Mouse (Mus musculus) heart, postnatal 14 days (tissue): ENCODE measurements at regions not wholly inside any gene's neighbourhood (a gene's known extent, or its start where the extent isn't known, plus 50 kb on each side); places are given as distances from the start of the nearest gene placed in this dataset.
A peak's percentile ranks its signal among the peaks of the same experiment; 100 is the strongest.

Source experiments
- DNase-seq, 2 experiments: peaks; one replicate each; pipeline ENCODE4 v3.0.0; 2021 to 2022
- intact Hi-C: fragments of 180-260 bp; cut with DNase I; formaldehyde crosslinking; loops from one replicate; pipeline ENCODE4 v1.15.1; 2025

DNA sequence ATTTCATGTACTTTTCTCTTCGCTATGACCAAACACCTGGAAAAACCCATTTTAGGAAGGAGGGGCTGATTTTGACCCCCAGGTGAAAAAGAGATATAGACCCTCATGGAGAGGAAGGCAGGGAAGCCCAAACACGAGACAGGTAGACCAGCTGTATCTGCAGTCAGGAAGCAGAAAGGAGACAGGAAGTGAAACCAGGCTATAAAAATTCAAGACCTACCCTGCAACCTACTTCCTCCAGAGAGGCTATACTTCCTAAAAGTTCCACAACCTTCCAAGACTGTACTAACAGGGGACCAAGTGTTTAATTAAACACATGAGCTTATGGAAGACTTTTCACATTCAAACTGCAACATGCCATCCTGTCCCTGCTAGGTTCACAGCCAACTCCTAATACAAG lies 180.9 kb downstream of the Tm2d1 start:
- DNase-seq, result no peak
- intact Hi-C loops, result loop anchor here (5.0 kb wide), 2 partner anchors 120 to 450 kb away; no protein-coding TSS in a partner anchor

DNA sequence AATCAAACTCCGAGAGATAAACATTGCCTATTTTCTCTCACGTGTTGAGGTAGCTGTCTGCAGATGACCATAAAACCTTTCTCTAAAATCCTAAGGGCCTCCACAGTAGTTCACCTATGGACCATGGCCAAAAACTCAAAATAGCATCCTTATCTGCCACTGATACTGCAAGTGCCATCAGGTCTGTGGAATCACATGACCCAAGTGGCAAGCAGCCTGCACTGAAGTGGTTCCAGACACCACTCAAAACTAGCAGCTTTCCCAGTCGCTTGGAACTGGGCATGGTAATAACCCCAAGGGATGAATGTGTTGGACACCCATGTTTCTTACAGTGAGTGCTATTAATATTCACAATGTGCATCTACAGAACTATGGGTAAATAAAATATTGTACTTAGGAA lies 182.0 kb downstream of the Tm2d1 start:
- intact Hi-C loops, result loop anchor here (5.0 kb wide), 2 partner anchors 121 to 449 kb away; no protein-coding TSS in a partner anchor
- DNase-seq, result peak; percentile 71 to 87

DNA sequence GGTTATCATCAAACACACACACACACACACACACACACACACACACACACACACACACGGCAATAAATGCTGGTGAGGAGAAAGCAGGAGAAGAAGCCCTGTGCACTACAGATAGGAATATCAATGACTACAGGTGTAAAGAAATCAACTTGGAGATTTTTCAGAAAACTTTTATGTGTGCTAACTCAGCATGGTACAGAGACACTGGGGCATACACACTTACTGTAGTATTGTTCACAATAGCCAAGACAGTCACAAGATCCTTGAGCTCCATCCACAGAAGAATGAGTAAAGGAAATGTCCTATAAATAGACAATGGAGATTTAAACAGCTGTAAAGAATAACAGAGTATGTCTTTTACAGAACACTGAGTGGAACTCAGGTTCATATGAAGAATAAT lies 182.4 kb downstream of the Tm2d1 start:
- intact Hi-C loops, result loop anchor here (5.0 kb wide), 2 partner anchors 122 to 448 kb away; no protein-coding TSS in a partner anchor
- DNase-seq, result no peak

DNA sequence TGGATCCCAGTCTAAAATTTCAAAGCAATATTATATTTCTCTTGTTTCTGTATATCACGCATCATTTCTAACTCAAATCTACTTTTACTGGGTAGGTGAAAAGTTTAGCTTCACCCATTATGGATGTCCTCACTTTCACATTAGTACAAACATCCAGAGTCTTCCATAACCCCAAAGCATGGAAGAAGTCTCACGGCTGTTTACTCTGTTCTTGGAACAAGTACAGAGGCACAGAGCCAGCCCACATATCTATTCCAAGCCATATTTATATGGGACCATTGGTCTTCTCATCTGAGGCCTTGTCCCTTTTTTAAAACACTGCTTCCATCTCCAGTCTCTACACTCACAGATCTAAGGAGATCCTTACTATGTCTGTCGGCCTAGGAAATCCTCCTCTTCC lies 192.8 kb downstream of the Tm2d1 start:
- intact Hi-C loops, result no loop called here

DNA sequence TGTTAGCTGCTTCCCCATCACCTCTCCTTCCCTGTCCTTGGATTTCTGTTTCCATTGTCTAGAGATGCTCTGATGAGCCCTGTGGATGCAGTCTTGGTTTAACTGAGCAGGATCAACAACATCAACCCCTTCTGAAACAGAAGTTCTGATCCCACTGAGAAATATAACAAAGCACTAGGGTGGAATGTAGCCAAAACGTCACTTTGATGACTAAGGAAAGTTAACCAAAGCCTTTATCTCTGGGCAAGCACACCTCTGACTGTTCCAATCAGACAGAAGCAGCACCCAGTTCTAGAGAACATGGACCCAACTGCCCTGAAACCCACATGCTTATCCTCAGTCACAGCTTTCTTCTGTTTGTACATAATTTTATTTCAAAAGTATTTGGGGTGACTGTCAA lies 193.2 kb downstream of the Tm2d1 start:
- no peak for DNase-seq
- intact Hi-C loops, result no loop called here

More for the DNA sequence above, 192.8 kb downstream of the Tm2d1 start:
- DNase-seq, result no peak

DNA sequence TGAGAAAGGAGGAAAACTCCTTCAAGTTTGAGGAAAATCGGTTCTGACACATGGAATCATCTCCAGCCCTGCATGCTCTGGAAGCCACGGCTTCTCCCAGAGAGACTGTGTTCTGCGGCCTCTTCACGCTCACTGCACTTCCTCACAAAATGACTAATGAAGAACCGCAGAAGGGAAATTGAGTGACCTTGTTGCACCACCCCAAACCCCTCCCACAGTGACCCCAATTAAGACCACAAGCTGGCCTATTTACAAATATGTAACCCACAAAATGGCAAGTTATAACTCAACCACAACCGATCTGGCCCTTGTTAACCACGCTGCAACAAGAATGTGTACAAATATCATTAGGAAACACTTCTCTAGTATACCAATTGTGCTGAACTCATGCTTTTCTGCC lies 194.2 kb downstream of the Tm2d1 start:
- intact Hi-C loops, result no loop called here
- DNase-seq, result no peak

DNA sequence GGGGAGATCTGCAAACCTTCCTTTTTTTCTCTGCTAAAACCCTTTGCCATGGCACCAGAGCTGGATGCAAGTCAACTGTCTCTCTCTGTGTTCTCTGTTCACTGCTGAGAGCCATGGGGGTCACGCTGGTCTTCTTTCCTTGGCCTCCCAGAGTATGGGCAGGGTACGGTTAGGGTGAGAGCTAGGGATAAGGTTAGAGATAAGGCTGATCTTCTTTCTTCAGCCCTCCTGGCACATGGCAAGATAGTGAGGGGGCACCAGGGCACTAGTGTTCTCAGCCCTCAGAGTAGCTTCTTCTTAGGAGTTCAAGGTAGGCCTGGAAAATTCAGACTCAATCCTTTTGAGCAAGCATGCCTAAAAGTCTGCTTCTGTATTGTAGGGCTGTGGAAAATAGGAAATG lies 196.1 kb downstream of the Tm2d1 start:
- DNase-seq, result no peak
- intact Hi-C loops, result no loop called here

DNA sequence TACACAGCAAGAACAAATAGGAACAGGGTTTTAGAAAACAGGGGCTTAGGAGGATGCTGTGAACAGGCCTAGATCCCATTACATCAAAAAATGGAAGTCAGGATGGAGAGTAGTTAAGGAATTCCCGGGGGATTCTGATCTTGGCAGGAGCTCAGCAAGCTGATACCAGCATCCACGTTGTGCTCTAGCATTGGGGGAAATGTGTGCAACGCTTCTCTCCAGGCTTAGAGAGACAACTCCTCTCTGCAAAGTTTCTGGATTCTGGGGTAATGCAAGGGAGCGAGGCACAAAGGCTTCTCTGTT lies 201.1 kb downstream of the Tm2d1 start:
- intact Hi-C loops, result loop anchor here (5.0 kb wide), 1 partner anchor 140 kb away; no protein-coding TSS in a partner anchor
- peak; percentile 75 to 80 for DNase-seq

DNA sequence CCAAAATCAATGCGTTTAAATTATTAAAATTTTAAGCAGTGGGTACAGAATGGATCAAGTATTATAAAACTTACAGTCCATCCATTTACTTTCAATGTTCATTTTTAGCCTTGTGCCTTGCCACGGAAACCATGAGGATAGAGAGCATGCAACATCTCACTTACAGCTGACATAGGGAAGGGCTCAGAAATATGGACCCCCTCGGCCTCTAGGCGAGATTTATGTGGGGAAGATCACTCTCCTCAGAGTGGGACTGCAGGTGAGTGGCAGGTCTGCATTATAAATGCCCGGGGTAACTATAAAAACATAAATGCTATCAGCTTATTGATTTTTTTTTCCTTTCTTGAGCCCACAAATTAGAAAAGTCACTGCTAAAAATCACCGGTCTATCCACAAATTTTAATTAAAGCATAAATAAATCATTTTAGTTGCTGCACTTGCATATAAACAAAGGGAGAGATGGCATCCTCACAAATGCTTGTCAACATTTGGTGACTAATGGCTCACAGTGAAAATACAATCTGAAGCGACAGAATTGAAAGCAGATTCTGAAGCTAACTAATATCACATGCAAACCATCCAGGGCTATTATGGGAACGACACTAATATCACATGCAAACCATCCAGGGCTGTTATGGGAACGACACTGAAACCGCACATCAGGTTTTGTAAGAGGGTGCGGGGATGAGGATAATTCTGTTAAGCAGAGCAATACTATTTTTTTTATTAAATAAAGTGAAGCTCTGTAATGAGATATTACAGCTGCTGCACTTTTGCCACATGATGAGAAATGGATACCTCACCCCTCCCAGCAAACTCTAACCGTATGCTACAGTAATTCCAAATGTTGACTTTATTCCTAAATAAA lies 201.7 kb downstream of the Tm2d1 start:
- DNase-seq, result no peak
- intact Hi-C loops, result loop anchor here (5.0 kb wide), 1 partner anchor 141 kb away; no protein-coding TSS in a partner anchor

DNA sequence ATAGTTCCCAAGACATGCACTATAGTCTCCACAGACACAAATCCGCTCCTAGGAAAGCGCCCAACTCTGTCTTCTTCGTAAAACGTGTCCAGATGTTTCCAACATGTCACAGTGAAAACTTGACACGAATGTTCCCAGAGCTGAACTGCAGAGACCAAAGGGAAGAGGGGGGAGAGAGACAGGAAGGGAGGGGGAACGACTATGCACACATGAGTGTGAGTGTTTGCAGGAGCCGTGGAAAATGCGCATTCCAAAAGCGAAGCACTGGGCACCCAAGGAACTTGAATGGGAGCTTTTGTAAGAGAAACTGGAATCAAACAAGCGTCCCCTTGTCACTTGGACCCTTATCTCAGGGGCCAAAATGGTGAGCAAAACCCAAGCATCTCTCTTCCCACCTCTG lies 202.8 kb downstream of the Tm2d1 start:
- intact Hi-C loops, result loop anchor here (5.0 kb wide), 1 partner anchor 142 kb away; no protein-coding TSS in a partner anchor
- peak; percentile 9 to 25 for DNase-seq
